Mouse (Mus musculus): Measurements from ENCODE around the gene Ifih1.

Gene Ifih1

DNA sequence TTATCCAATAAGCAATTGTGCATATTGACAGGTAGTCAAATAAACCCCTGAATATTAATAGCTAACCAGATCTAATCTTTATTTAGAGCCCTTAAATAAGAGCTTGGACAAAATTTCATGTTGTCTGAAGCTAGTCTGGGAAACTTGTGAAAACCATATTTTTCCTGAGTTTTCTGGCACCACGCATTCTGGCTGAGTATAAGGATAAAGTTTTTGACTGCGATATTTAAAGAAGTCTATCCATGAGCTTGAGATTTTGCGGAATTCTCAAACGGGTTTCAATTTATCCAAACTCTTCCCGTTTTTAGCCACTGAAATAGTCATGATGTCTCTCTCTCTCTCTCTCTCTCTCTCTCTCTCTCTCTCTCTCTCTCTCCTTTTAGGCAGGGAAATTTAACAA lies 98.0 kb downstream of the Ifih1 start:
- no peak for DNase-seq

Measured in kidney, postnatal 14 days (tissue).